Mouse (Mus musculus): Measurements from ENCODE around the gene Smco1.

- no peak for TF ChIP-seq ZNF384 (IDR thresholded peaks at IDR 0.05; ENCODE audit: low read depth, low read length)
- TF ChIP-seq ZC3H11A (IDR thresholded peaks at IDR 0.05; ENCODE audit: borderline replicate concordance, low read depth, low read length) = no peak
- TF ChIP-seq MAFK (IDR thresholded peaks at IDR 0.05; ENCODE audit: insufficient read depth, low read depth, low read length) = no peak
- no peak for TF ChIP-seq CHD2 (IDR thresholded peaks at IDR 0.05; ENCODE audit: low read depth, low read length)
These were observed 52.7 kb downstream of the Smco1 start for GRCm38 (mm10) chr16:32323953-32324352.

All from ES-E14 (cell line).